Mouse (Mus musculus) embryo, embryonic 11 days (tissue): ENCODE data around the gene Bbs5.
"Not testable (repeated sequence)": the region's sequence is repeated elsewhere in the genome, so short reads cannot be mapped to it uniquely, and the experiment has no call there.

Experiments
- DNase-seq: peaks from one replicate; pipeline ENCODE4 v3.0.0-alpha.2; 2015

Bbs5 gene

DNA sequence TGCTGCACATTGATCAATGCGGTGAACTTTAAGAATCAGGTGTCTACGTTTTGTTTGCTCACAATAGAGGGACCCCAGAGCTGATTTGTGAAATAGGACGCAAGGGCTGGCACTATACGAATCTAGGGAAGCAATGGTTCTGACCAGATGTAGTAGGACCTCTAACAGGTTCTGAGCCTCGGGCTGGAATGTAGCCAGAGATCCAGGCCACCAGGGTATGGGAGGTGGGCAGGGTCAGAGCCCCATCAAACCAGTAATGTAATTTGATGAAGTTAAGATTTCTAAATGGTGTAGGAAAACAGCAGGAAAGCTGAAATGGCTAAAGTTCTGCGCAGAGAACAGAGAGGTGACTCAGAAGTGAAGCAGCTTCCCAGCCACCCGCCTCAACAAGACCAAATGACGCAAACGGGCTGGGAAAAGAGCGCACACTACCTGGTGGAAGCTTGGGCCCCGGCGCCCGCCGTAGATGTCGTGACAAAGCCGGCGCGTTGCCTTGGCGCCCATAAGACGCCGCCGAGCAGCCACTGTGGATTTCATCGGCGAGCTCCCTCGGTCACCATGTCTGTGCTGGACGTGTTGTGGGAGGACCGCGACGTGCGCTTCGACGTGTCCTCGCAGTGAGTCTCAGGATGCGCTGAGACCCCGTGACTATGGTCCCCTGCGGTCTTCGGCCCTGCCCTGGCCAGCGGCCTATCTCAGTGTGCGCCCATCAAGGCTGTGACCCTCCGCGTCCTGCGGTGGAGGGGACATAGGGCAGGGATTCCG is at the start of gene Bbs5:
TSS of gene Bbs5 (plus strand) at position 446 of the 765 bp plus-strand sequence.
- DNase-seq = peak; percentile 96

DNA sequence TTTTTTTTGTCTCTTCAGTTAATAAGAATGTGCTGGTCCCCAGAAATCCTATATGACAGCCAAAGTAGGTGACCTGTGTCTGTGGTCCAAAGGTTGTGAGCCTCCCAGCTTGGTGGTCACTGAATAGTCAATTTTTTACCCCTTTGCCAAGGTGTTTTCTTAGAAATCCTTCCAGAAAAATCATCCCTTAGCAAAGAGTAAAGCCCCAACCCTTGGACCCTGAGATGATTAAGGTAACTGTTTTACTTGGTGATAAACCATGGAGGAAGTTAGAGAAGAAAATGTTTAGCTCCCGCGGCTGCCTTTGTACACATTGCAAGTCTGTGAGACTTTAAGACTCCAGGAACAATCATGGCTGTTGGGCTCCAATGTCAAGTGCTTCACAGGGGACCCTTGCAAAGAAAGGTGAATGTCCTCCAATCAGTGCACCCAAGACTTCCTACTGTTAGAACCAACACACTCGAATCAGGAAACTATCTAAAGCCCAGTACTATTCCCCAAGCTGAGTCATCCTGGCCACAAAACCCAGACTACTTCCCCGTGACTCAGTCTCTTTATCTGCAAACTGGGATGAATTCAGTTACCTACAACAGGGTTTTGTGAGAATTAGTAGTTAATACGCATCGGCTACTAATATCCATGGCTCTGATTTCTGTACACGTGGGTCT is 43.1 kb upstream of the Bbs5 start:
- DNase-seq = no peak

- no peak for DNase-seq
Observed at GRCm38 (mm10) chr2:69606621-69607020, 40.4 kb upstream of the Bbs5 start.

GRCm38 (mm10) chr2:69612237-69612636 is 34.7 kb upstream of the Bbs5 start:
- DNase-seq = peak; percentile 59

GRCm38 (mm10) chr2:69612716-69613115 is 34.3 kb upstream of the Bbs5 start:
- no peak for DNase-seq

DNA sequence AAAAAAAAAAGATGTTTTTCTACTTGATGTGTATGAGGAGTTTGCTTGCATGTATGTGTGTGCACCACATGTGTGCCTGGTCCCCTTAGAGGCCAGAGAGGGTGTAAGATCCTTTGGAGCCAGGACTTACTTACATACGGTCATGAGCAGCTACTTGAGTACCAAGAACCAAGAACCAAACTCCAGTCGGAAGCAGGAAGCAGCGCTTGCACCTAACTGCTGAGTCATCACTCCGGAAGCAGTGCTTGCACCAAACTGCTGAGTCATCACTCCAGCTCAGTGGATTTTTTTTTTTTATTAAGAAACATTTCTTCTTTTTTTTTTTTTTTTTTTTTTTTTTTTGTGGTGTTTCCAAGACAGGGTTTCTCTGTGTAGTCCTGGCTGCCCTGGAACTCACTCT is 33.7 kb upstream of the Bbs5 start:
- peak; percentile 65 for DNase-seq

DNA sequence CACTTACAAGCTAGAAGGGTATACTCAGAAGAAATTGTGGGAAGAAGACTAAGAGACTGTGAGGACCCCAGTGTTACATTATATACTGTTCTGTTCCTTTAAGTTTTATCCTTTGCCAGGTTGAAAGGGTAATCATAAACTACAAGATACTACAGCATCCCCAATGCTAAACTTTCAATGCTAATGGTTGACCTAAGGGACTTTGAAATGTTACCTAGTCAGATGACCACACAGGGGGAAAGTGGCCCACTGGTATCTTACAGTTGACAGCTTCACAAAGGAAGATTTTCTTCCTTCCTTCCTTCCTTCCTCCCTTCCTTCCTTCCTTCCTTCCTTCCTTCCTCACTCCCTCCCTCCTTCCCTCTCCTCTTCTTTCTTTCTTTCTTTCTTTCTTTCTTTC is 28.6 kb upstream of the Bbs5 start:
- DNase-seq = no peak

DNA sequence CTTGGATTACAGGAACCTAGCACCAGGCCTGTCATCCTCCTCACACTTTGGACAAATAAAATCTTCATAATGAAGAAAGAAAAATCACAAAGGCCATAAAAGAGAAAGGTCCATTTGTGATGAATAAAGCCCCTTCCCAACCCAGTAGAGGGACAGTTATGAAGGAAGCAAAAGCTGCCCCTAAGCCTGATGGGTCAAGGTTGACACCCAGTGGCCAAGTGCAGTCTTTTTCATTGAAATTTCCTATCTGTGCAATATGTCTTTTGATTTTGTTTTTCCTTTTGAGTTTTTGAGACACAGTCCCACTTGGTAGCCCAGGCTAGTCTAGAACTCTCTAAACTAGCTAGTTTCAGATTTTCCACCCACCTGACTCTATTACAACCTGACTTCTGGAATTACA is 27.7 kb upstream of the Bbs5 start:
- DNase-seq = no peak

- DNase-seq = peak; percentile 10
Observed at GRCm38 (mm10) chr2:69629215-69629614, 17.8 kb upstream of the Bbs5 start.

- DNase-seq = no peak
Observed at GRCm38 (mm10) chr2:69629914-69630313, 17.1 kb upstream of the Bbs5 start.

DNA sequence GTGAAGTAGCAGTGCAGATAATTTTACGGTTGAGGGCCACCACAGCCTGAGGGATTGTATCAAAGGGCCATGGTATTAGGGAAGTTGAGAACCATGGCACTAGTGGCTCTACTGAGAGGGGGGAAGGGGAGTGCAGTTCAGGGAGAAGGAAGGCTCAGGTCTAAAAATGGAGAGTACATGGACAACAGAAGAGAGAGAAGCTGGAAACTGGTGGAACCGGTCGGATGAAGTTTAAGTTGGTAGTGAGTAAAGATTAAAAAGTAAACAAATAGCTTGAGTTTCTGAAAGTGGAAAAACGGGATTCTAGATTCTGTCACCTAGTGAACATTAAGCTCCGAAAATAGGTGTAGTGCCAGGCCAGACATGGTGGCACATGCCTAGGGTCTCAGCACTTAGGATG is 16.2 kb upstream of the Bbs5 start:
- no peak for DNase-seq

- peak; percentile 19 for DNase-seq
Observed at GRCm38 (mm10) chr2:69631449-69631848, 15.5 kb upstream of the Bbs5 start.

DNA sequence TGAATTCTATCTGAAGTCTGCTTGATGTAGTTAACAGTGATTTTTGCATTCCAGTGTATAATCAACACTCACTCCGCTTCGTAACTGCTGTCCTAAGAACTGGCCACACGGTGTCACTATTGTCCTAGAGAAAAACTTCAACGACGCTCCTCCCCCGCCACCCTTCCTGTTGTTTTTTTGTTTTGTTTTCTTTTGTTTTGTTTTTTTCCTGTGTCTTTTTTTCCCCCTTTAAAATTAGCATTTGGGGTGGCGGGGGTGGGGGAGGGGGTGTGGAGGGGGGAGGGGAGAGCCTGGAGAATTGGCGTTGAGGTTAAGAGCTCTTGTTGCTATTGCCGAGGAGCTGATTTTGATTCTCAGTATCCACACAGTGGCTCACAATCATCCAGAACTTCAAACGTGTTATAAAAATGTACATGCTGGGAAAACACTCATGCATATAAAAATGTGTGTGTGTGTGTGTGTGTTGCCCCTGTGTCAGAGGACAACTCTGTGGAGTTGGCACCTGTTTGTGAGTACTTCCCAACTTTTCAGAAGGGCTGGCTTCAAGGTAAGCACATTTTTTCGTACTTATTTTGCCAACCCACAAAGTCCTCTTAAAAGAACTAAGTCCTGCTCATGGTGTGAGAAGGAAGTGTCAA is 11.8 kb upstream of the Bbs5 start:
- DNase-seq = peak; percentile 78

- peak; percentile 45 for DNase-seq
Observed at GRCm38 (mm10) chr2:69635807-69636206, 11.2 kb upstream of the Bbs5 start.

DNA sequence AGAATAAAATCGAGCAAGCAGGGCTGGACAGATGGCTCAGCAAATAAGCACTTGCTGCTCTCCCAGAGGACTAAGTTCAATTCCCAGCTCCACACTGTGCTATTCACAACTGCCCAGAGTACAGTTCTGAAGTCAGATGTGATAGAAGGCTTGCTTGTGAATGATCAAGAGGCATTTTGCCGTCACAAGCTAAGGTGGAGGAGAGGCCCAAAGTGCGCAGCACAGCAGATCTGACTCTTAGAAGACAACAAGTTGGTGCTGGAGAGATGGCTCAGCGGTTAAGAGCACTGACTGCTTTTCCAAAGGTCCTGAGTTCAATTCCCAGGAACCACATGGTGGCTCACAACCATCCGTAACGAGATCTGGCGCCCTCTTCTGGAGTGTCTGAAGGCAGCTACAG is 9.0 kb upstream of the Bbs5 start:
- not testable (repeated sequence) for DNase-seq

DNA sequence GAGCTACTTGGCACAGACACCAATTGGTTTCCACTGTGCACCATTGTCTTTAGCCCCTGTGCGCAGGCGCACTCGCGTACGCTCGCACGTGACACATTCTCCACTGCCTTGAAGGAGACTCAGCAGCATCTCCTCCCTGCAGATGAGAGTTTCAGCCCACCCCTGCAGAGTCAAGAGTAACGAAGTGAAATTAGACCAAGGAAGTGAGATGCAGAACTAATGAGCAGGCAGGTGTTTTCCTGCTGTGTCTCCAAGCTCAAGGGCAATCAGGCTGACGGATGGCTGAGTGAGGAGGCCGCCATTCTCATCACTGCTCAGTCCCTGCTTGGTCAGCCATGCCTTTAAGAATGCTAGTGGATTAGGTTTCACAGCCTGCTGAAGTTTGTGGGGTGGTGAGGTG is 6.9 kb upstream of the Bbs5 start:
- DNase-seq = peak; percentile 5

DNA sequence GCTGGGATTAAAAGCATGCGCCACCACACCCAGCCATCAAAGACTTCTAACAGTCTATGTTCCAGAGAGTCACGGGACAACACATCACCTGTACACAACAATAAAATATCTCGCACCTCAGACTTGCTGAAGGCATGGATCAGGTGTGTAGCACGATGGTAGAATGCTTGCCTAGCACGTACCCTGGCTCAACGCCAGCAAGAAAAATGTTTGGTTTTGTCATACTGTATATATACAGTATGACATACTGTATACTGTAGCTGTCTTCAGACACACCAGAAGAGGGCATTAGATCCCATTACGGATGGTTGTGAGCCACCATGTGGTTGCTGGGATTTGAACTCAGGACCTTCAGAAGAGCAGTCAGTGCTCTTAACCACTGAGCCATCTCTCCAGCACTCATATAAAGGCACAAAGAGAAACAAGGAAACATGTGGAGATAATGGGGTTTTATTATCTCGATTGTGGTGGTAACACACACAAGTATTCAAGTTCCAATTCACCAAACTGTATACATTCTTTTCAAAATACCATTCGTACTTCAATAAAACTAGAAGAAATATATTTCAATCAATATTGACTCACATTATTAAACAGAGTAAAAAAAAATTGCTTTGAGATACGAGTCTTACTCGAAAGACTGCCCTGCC is 1.9 kb upstream of the Bbs5 start:
- DNase-seq = no peak

GRCm38 (mm10) chr2:69649716-69650115 is 2.7 kb downstream of the Bbs5 start:
- DNase-seq = no peak

DNA sequence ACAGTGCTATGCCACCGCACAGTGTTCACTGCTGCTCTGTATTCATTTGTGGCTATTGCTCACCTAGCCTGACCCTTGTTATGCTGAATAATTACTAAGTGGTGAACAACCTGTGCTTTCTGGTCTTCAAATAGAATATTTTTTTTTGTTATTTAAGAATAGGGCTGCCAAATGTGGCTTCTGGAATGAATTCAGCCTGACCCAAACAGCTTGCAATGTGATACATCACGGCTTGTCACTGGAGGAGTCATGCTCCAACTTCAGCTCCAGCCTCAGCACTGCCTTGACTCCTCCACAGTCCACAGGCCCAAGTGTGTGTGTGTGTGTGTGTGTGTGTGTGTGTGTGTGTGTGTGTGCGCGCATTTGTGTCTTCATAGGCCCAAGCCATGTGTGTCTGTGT is 12.4 kb downstream of the Bbs5 start:
- no peak for DNase-seq

GRCm38 (mm10) chr2:69663827-69664476 is 17.0 kb downstream of the Bbs5 start:
- no peak for DNase-seq

DNA sequence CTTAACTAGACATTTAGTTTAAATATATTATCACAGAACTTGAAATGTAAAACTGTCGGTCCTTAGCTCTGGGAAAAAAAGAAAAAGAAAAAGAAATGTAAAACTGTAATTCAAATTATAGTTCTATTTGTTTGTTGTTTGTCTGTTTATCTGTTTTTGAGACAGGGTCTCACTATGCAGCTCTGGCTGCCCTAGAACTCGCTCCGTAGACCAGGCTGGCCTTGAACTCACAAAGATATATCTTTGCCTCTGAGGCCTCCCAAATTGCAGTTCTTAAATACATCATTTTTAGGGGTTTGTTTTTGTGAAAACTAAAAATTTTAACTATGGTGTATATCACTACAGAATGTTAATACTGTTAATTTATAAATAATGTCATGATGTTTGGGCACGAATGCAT is 20.7 kb downstream of the Bbs5 start:
- DNase-seq = no peak

DNA sequence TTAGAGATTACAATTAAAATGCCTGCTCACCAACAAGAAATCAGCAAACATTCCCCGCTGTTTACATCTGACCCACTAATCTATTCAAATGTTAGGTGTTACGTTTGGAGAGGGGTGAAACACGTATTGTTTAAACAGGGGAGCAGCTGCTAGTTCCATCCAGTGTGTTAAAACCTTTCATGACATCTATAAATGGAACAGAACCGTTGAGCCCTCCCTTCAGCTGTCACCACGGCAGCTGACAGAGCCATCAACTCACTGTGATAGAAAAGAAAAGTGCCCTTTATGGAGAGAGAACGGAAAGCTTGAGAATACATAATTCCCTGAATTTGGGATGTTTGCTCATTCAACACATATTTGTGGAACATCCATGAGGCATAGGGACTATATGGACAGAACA is 21.4 kb downstream of the Bbs5 start:
- no peak for DNase-seq

- no peak for DNase-seq
Observed at GRCm38 (mm10) chr2:69669853-69670252, 22.9 kb downstream of the Bbs5 start, which contains the start of gene Klhl41. Gene Klhl41 (plus strand): TSS chr2:69670120.
